Mouse (Mus musculus) ovary, postnatal 10 days (tissue): ENCODE measurements around the gene Zmat5.
"Not testable (repeated sequence)": the region's sequence is repeated elsewhere in the genome, so short reads cannot be mapped to it uniquely, and the experiment has no call there.

ENCODE experiments used
- DNase-seq: peaks from one replicate; pipeline ENCODE4 v3.0.0; 2022; ENCODE audit warnings: low spot score

Gene Zmat5

GRCm38 (mm10) chr11:4690353-4690752, 14.1 kb upstream of the Zmat5 start:
- no peak for DNase-seq

GRCm38 (mm10) chr11:4691213-4691612, 13.3 kb upstream of the Zmat5 start:
- no peak for DNase-seq

- DNase-seq: no peak
Observed at GRCm38 (mm10) chr11:4692162-4692561, 12.3 kb upstream of the Zmat5 start.

GRCm38 (mm10) chr11:4697043-4697983, 7.2 kb upstream of the Zmat5 start:
- DNase-seq: peak; percentile 30

GRCm38 (mm10) chr11:4700726-4701125, 3.8 kb upstream of the Zmat5 start:
- DNase-seq: no peak

- DNase-seq: no peak
Observed at GRCm38 (mm10) chr11:4703688-4704071, 798 bp upstream of the Zmat5 start.

GRCm38 (mm10) chr11:4705178-4705577, 700 bp downstream of the Zmat5 start:
- DNase-seq: no peak

GRCm38 (mm10) chr11:4710188-4710587, 5.7 kb downstream of the Zmat5 start:
- not testable (repeated sequence) for DNase-seq

- no peak for DNase-seq
Observed at GRCm38 (mm10) chr11:4712822-4713221, 8.3 kb downstream of the Zmat5 start.

- DNase-seq: no peak
Observed at GRCm38 (mm10) chr11:4714727-4715126, 10.2 kb downstream of the Zmat5 start.

GRCm38 (mm10) chr11:4715596-4715995, 11.1 kb downstream of the Zmat5 start:
- DNase-seq: no peak

- DNase-seq: no peak
Observed at GRCm38 (mm10) chr11:4716530-4717236, 12.2 kb downstream of the Zmat5 start.

GRCm38 (mm10) chr11:4718548-4718947, 14.1 kb downstream of the Zmat5 start:
- no peak for DNase-seq

GRCm38 (mm10) chr11:4719961-4720360, 15.5 kb downstream of the Zmat5 start:
- DNase-seq: no peak

GRCm38 (mm10) chr11:4720393-4720792, 15.9 kb downstream of the Zmat5 start:
- DNase-seq: no peak

GRCm38 (mm10) chr11:4720900-4721580, 16.6 kb downstream of the Zmat5 start:
- DNase-seq: no peak

- no peak for DNase-seq
Observed at GRCm38 (mm10) chr11:4721728-4722127, 17.2 kb downstream of the Zmat5 start.

- DNase-seq: no peak
Observed at GRCm38 (mm10) chr11:4729603-4730002, 25.1 kb downstream of the Zmat5 start.

GRCm38 (mm10) chr11:4730096-4730495, 25.6 kb downstream of the Zmat5 start:
- DNase-seq: no peak

- DNase-seq: no peak
Observed at GRCm38 (mm10) chr11:4730913-4731312, 26.4 kb downstream of the Zmat5 start.

GRCm38 (mm10) chr11:4731781-4732180, 27.3 kb downstream of the Zmat5 start:
- no peak for DNase-seq

GRCm38 (mm10) chr11:4734179-4734578, 29.7 kb downstream of the Zmat5 start:
- no peak for DNase-seq

GRCm38 (mm10) chr11:4736355-4736754, 31.9 kb downstream of the Zmat5 start:
- no peak for DNase-seq
